Mouse (Mus musculus) ES-Bruce4 (cell line): ENCODE data around the gene Krt35.

ENCODE experiments used
- CTCF ChIP-seq: IDR thresholded peaks from one replicate; pipeline ENCODE4 v1.8.1; 2011; ENCODE audit warnings: low read depth, low read length
- EP300 ChIP-seq: IDR thresholded peaks from 2 replicates; pipeline ENCODE4 v1.6.1; 2011; ENCODE audit warnings: low read depth, low read length; ENCODE audit not compliant: insufficient read depth
- POLR2A ChIP-seq: IDR thresholded peaks from one replicate; pipeline ENCODE4 v1.8.1; 2011; ENCODE audit warnings: low read length; ENCODE audit not compliant: insufficient read depth

DNA sequence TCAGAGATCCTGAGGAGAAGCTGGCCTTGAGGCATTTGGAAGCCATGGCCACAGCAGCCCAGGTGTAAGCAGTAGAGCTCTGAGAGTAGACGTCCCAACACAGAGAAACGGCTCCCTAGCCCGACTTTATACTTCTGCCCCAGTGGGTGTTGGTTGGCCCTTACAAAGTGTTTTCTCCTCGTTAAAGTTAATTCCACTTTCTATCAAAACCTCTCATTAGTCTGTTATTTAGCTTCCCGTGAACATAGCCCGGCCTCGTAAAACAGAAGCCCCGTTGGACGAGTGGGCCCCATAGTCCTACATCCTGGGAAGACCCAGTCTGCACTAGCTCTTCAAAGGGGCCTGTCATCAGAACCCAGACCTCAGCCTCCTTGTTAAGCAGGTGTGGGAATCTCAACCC lies at the start of gene Krt35:
- TF ChIP-seq CTCF (no peak), POLR2A (no peak), EP300 (no peak)
